Mouse (Mus musculus): ENCODE data around the gene Cdc25a.

GRCm38 (mm10) chr9:109929131-109929530, 53.8 kb downstream of the Cdc25a start:
- no peak for TF ChIP-seq POLR2A (IDR thresholded peaks at IDR 0.05; ENCODE audit: borderline replicate concordance, control insufficient read depth, low read depth, low read length)
- TF ChIP-seq CTCF (IDR thresholded peaks at IDR 0.05; ENCODE audit: control insufficient read depth, insufficient read depth, low read length): no peak
